Mouse (Mus musculus) lung, embryonic 15.5 days (tissue): ENCODE results near the gene Cks1b. TPM values are rescaled to one million over a fixed set of nuclear protein-coding genes. Genes with fewer than 3 reads are reported as not detected.

Source experiments
- ATAC-seq: fragments of 200-750 bp; cut with Nextera tagmentation; 2 replicates; pipeline ENCODE4 v1.8.0; 2017; ENCODE audit warnings: moderate number of reproducible peaks, borderline replicate concordance; ENCODE audit not compliant: low FRiP score, low TSS enrichment; ENCODE audit errors: extremely low read depth
- H3K27ac ChIP-seq: fragments of 300-500 bp; sonication (generic); 2 replicates; pipeline ENCODE4 v1.5.1; 2015; ENCODE audit warnings: moderate library complexity, mild to moderate bottlenecking, inconsistent platforms
- H3K27me3 ChIP-seq: fragments of 300-500 bp; sonication (generic); 2 replicates; pipeline ENCODE4 v1.6.1; 2015; ENCODE audit warnings: inconsistent platforms
- H3K36me3 ChIP-seq: fragments of 300-500 bp; sonication (generic); 2 replicates; pipeline ENCODE4 v1.6.1; 2015; ENCODE audit warnings: inconsistent platforms
- H3K4me1 ChIP-seq: fragments of 300-500 bp; sonication (generic); 2 replicates; pipeline ENCODE4 v1.6.1; 2015; ENCODE audit warnings: inconsistent platforms
- H3K4me2 ChIP-seq: fragments of 300-500 bp; sonication (generic); 2 replicates; pipeline ENCODE4 v1.6.1; 2015; ENCODE audit warnings: inconsistent platforms, mild to moderate bottlenecking, moderate library complexity
- H3K4me3 ChIP-seq: fragments of 300-500 bp; sonication (generic); 2 replicates; pipeline ENCODE4 v1.5.1; 2015; ENCODE audit warnings: mild to moderate bottlenecking, inconsistent platforms
- H3K9ac ChIP-seq: fragments of 300-500 bp; sonication (generic); 2 replicates; pipeline ENCODE4 v1.6.1; 2015; ENCODE audit warnings: inconsistent platforms
- H3K9me3 ChIP-seq: fragments of 300-500 bp; sonication (generic); 2 replicates; pipeline ENCODE4 v1.6.1; 2016; ENCODE audit warnings: inconsistent platforms
- whole genome bisulfite sequencing: fragments of 180-500 bp; shearing (Covaris S2); methylation state at CpG from one replicate; pipeline ENCODE4 v1.1.7; 2015; 5-methylcytosine and 5-hydroxymethylcytosine counted together
- polyA plus RNA-seq: library from polyadenylated mRNA; unstranded; fragments of >200 nt; fragmentation: Nextera tagmentation; extraction: Ambion mirVana; gene quantifications from 2 replicates; pipeline ENCODE4 v1.2.1, GENCODE M21; 2015

The Cks1b gene
- polyA plus RNA-seq, 1 experiment from 2014 or later: 556 TPM

DNA sequence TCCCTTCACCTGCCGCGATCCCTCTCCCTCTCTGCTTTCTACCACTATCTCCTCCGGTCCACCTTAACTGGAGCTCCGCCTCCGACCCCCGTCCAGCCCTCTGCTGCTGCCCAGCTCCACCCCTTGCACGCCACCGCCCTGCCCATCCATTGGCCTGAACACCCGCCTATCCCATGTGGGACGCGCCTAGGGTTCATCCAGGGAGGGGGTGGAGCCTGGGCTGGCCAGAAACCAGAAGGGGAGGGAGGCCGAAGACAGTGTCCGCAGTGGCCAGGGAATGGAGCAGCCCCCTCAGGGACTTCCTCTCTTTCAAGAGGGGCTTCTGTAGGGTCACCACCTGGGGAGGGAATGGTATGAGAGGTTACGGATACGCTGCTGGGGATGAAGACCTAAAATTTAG is 24.6 kb downstream of the Cks1b start:
- Histone ChIP-seq H3K4me1 (peaks cover 58% of the 10 kb centered on the region), H3K4me2 (peak overlapping the region; percentile 97), H3K4me3 (peak overlapping the region; percentile 60), H3K36me3 (no peaks in the 10 kb centered on the region), H3K9ac (peak overlapping the region; percentile 59), H3K9me3 (no peaks in the 10 kb centered on the region), H3K27me3 (no peaks in the 10 kb centered on the region), H3K27ac (peak overlapping the region; percentile 93)
- WGBS: 0% methylated on average over 15 of the region's 15 CpGs
- peak; percentile 95 for ATAC-seq

DNA sequence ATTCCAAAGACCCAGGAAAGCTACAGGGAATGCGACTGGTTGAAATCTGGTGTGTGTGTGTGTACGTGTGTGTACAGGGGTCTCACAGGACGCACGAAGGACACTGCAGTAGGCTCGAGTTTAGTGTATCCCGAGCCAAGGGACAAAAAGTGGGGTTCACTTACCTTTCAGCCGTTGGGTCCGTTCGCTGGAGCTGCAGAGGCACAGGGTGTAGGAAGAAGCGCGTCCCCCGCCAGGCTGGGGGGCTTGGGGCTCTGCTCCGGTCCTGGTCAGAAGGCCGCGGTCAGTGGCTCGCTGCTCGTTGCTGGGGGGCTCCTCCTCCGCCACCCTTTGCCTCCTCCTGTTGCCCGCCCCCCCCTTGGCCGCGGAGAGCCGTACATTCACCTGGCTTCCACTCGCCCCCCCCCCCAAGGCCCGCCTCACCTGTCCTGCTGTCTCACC is 25.3 kb downstream of the Cks1b start:
- Histone ChIP-seq H3K9me3 (no peaks in the 10 kb centered on the region), H3K9ac (peak overlapping the region; percentile 60), H3K4me3 (peak overlapping the region; percentile 60), H3K27me3 (no peaks in the 10 kb centered on the region), H3K4me1 (peaks cover 65% of the 10 kb centered on the region), H3K4me2 (peak overlapping the region; percentile 97), H3K27ac (peak overlapping the region; percentile 93), H3K36me3 (no peaks in the 10 kb centered on the region)
- ATAC-seq: no peak
- WGBS: 0% methylated on average over 17 of the region's 24 CpGs

DNA sequence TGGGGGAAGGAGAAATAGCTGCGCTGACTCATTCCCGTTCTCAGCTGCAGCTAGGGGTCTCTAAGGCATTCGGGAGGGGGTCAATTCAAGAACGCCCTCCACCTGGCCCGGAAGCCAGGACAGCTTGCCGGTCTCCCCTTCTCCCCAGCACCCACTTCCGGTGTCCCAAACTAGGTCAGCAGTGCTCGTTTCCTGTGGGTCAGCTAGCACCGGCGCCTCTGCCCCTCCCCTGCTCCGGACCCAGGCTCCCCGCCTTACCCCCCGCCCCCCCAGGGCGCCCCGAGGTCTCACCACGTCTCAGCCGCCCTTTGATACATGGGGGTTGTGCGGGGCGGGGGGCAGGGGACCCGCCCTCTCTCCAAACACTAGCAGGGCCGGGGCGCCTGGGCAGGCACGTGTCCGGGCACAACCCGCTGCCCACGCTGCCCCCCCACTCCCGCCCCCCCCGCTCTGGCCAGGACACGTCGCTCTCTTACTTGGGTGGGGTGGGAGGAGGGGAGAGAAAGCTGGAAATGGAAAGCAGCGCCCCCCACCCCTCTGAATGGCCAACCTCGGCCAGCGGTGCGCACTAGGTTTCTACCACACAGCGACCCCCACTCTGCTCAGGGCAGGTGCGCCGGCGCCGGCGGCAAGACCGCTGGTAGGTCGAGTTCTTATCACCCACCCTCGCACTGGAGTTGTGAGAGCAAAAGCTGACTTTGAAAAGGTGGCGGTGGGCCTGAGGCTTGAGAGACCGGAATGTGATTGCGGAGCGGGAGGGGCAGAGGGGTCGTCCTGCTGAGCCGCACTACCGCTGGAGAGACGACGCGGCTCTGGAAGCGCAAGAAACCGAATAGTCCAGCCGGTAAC is 26.3 kb downstream of the Cks1b start:
- H3K4me2 ChIP-seq: peak overlapping the region; percentile 97
- no peaks in the 10 kb centered on the region for H3K36me3 ChIP-seq
- peak overlapping the region; percentile 60 for H3K9ac ChIP-seq
- WGBS: under 1% methylated on average over 50 of the region's 56 CpGs
- ATAC-seq: no peak
- no peaks in the 10 kb centered on the region for H3K27me3 ChIP-seq
- H3K9me3 ChIP-seq: no peaks in the 10 kb centered on the region
- peaks cover 74% of the 10 kb centered on the region for H3K4me1 ChIP-seq
- H3K4me3 ChIP-seq: peak overlapping the region; percentile 60
- H3K27ac ChIP-seq: peak overlapping the region; percentile 93

DNA sequence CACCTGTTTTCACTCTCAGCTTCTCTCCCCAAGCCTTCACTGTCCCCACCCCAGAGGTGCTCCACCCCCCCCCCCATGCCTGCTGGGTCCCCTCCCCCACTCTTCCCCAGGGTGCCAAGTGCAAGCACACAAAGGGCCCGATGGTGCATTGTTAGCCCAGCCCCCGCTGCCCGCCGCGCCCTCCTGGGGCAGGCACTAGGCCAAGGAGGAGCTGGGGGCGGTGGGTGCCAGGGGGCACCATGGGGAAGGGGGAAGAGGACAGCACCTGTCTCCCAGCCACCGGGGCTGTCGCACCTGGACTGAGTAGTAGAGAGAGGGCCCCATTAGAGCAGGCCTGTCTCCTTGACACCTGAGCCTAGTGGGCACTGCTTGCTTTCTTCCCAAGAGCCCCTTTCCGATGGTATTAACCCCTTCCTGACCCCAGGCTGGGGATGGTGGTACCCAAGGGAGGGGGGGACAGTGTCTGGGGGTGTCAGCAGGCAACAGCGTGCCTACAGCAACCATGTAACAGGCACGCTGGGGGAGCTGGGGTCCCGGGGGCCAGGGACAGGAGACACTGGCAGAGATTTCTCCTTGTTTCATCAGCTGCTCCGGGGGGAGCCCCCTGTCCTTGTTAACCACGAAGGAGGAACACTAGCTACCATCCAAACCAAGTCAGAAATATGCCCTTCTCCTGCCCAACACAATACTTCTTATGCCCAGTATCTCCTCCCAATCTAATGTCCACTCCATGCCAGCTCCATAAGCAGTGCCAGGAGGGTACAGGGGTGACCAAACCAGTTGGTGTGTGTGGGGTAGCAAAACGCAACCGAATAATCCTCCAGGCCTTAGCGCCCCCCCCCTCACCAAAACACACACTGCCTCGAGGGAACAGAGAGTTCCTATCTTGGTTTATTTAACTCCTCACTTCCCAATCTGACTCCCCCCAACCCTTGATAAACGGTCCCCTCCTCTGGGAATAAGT is 27.2 kb downstream of the Cks1b start:
- no peaks in the 10 kb centered on the region for H3K27me3 ChIP-seq
- peak overlapping the region; percentile 97 for H3K4me2 ChIP-seq
- H3K27ac ChIP-seq: peak overlapping the region; percentile 93
- no peaks in the 10 kb centered on the region for H3K36me3 ChIP-seq
- ATAC-seq: no peak
- H3K9me3 ChIP-seq: no peaks in the 10 kb centered on the region
- H3K4me1 ChIP-seq: peaks cover 73% of the 10 kb centered on the region
- 8% methylated on average over 19 of the region's 19 CpGs for WGBS
- peak overlapping the region; percentile 60 for H3K4me3 ChIP-seq
- H3K9ac ChIP-seq: peak overlapping the region; percentile 60

DNA sequence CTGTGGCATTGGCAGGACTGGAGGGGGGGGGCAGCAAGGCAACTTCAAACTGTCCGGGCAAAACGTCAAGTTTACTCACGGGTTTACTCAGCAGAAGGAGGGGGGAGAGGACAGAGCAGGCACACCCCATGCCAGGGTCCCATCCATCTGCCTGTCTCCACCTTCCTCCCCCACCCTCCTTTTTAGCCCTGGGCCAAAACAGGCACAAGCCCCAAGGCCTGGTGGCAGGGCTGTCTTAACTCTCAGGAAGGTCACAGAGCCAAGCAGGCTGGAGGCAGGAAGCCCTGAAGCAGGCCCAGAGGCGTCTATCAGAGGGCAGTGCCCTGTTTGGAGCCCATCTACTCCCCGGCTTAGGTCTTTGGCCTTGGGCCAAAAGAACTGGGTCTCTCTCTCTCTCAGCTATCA is 28.1 kb downstream of the Cks1b start:
- no peak for ATAC-seq
- peak overlapping the region; percentile 97 for H3K4me2 ChIP-seq
- no peaks in the 10 kb centered on the region for H3K9me3 ChIP-seq
- H3K27me3 ChIP-seq: no peaks in the 10 kb centered on the region
- peaks cover 72% of the 10 kb centered on the region for H3K4me1 ChIP-seq
- peak overlapping the region; percentile 60 for H3K4me3 ChIP-seq
- WGBS: 16% methylated on average over 5 of the region's 5 CpGs
- H3K9ac ChIP-seq: no peak overlapping the region
- H3K27ac ChIP-seq: peak overlapping the region; percentile 93
- no peaks in the 10 kb centered on the region for H3K36me3 ChIP-seq

DNA sequence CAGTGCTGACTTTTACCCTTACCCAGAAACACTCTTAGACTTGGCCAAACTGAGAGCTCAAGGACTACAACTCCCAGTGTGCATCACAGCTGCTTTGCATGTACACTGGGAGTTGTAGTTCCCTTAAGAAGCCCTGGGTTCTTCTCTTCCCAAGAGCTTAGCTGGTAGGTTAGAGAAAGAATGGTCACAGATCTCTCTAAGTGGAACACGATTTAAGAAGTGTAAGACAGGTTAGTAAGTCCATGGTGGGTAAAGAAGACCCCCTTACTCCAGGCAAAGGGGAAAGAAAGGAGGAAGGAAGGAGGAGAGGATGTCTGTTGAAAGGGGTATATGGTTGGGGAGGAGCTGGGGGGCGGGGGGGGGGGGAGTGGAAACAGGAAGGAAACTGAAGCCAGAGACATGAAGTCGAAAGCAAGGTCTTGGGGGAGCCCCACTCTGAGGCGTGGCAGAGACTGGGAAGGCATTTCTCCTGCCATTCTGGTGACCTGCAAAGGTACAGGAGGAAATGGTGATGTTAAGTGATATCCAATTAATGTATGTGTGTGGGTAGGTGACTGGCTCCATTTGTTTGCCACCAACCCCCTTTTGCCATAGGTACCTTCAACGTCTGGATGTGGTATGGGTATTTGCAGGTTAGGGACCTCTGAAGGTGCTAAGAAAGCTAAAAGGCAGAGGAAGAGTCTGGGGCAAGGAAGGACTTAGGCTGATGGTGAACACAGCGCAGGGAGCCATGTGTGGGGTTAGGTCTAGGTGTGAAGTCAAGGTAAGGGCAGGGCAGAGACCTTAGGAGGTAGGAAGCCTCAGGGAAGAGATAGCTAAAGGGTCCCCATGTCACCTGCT is 29.1 kb downstream of the Cks1b start:
- no peak for ATAC-seq
- no peaks in the 10 kb centered on the region for H3K36me3 ChIP-seq
- H3K27ac ChIP-seq: 0 out of 2 replicates have a peak overlapping the region, but pooled peaks have one; percentile 93
- H3K4me2 ChIP-seq: no peak overlapping the region
- H3K9me3 ChIP-seq: no peaks in the 10 kb centered on the region
- H3K9ac ChIP-seq: no peak overlapping the region
- WGBS: 45% methylated on average over 6 of the region's 6 CpGs
- H3K4me3 ChIP-seq: no peak overlapping the region
- peaks cover 72% of the 10 kb centered on the region for H3K4me1 ChIP-seq
- no peaks in the 10 kb centered on the region for H3K27me3 ChIP-seq

DNA sequence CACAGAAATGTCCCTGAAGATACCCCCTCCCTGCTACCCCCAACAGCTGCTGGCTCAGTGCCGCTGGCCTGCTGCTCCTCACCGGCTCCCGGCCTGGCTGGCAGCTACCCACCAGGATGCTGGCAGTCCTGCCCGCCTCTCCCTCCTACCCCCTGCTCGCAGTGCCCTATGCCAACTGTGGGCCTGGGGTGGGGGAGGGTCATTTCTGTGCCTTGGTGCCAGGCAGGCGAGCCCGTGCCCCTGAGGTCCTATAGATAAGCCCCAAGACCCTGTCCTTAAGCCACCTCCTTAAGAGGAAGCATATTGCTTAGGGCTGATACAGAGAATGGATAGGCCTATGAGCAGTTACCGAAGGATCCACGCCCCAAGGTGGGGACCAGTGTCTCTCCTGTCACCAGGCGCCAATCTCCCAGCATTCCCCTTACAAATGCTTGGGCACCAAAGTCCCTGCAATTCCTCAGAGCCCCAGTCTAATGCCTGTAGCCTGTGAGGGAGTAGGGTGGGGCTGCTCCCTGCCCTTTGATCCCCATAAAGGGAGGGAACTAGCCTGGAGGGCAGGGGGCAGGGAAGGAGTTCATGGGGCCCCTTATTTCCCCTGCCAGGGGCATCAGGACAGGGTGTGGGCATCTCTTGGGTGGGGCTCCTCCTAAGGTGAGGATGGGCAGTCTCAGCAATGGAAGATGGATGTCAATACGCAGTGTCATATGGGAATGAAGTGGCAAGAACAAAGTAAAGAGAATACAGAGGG is 29.9 kb downstream of the Cks1b start:
- Histone ChIP-seq H3K27me3 (no peaks in the 10 kb centered on the region), H3K9ac (no peak overlapping the region), H3K36me3 (no peaks in the 10 kb centered on the region), H3K4me1 (peaks cover 76% of the 10 kb centered on the region), H3K4me3 (no peak overlapping the region), H3K4me2 (no peak overlapping the region; the same call in 1 of the 2 replicates), H3K9me3 (no peaks in the 10 kb centered on the region), H3K27ac (0 out of 2 replicates have a peak overlapping the region, but pooled peaks have one; percentile 19)
- ATAC-seq: no peak
- 80% methylated on average over 8 of the region's 11 CpGs for WGBS

DNA sequence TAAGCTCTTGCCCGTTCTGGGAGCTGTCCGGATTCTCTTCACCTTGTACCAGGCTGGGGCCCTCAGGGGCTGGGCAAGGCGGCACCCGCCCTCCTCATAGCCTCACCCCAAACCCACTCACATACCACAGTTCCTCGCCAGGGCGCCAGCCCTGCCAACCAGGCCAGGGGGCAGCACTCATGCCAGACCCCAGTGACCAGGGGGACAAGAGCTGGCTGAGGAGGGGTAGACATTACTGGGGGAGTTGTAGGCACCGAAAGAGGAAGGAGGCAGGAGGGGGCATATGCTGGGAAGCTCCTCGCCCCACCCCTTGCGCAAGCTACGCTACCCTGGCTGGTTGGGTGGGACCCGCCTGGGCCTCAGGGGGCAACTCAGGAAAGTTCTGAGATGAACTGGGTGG is 30.6 kb downstream of the Cks1b start:
- Histone ChIP-seq H3K4me3 (0 out of 2 replicates have a peak overlapping the region, but pooled peaks have one; percentile 1), H3K27me3 (no peaks in the 10 kb centered on the region), H3K4me2 (peak overlapping the region; percentile 22; the same call in 1 of the 2 replicates), H3K9me3 (no peaks in the 10 kb centered on the region), H3K36me3 (no peaks in the 10 kb centered on the region), H3K4me1 (peaks cover 77% of the 10 kb centered on the region), H3K9ac (no peak overlapping the region), H3K27ac (peak overlapping the region; percentile 27; the same call in 1 of the 2 replicates)
- 72% methylated on average over 11 of the region's 11 CpGs for WGBS
- no peak for ATAC-seq

DNA sequence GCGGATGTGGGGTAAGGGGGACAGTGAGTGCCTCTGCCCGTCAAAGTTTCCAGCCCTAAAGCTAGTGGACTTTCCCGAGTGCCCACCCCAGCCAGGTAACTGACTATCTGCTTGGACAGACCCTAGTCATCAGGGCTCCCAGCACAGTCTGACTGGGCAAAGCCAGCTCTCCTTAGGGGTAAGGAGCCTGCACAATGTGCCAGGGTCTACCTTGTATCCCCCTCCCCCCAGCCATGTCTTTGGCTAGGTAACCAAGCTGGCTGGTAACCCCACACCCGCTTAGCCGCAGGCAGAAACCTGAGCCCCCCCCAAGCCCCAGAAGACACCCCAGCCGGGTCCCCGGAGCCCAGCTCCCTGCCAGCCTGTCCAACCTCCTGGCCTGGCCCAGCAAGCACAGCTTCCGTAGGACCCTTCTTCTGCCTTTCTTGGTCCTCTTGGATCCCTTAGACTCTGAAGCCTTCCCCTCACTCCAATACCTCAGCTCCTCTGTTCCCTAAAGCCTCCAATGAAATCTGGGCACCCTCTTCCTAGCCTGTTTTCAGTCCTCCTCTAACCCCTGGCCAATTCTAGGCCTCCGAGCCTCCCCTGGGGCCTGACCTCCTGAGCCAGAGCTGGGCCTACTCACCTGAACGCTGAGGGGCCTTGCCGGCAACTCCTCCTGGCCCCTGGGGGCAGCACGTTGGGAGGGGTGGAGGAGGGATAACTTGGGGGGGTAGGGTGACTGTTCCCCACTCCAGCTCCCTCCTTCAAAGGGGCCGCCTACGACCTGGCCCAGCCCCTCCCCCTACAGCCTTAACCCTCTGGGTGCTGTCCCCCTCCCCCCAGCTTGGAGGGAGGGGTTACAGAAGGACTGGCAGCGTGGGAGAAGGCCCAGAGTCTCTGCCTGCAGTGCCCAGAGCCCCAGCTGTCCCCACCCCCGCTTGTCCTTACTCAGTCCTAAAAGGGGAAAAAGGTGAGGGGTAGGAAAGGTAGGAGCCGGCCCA is 31.5 kb downstream of the Cks1b start:
- Histone ChIP-seq H3K27ac (peak overlapping the region; percentile 27; the same call in 1 of the 2 replicates), H3K27me3 (no peaks in the 10 kb centered on the region), H3K9ac (0 out of 2 replicates have a peak overlapping the region, but pooled peaks have one; percentile 4), H3K4me1 (peaks cover 75% of the 10 kb centered on the region), H3K36me3 (no peaks in the 10 kb centered on the region), H3K4me3 (0 out of 2 replicates have a peak overlapping the region, but pooled peaks have one; percentile 1), H3K9me3 (no peaks in the 10 kb centered on the region), H3K4me2 (peak overlapping the region; percentile 22; the same call in 1 of the 2 replicates)
- ATAC-seq: no peak
- 54% methylated on average over 17 of the region's 17 CpGs for WGBS
